Mouse (Mus musculus): ENCODE measurements around the gene Spout1.
A peak's percentile ranks its signal among the peaks of the same experiment; 100 is the strongest.
"Not testable (repeated sequence)": the region's sequence is repeated elsewhere in the genome, so short reads cannot be mapped to it uniquely, and the experiment has no call there.

Spout1 gene

GRCm38 (mm10) chr2:30178711-30179110, 452 bp upstream of the Spout1 start:
- DNase-seq (ENCODE audit: low read depth): not testable (repeated sequence)

- no peak for DNase-seq (ENCODE audit: low read depth)
Measured at GRCm38 (mm10) chr2:30176561-30176960, 1.7 kb downstream of the Spout1 start.

- no peak for DNase-seq (ENCODE audit: low read depth)
Measured at GRCm38 (mm10) chr2:30175897-30176296, 2.4 kb downstream of the Spout1 start.

- no peak for DNase-seq (ENCODE audit: low read depth)
Measured at GRCm38 (mm10) chr2:30173541-30174240, 4.6 kb downstream of the Spout1 start.

- no peak for DNase-seq (ENCODE audit: low read depth)
Measured at GRCm38 (mm10) chr2:30171997-30172382, 6.3 kb downstream of the Spout1 start.

- DNase-seq (ENCODE audit: low read depth): peak; percentile 57
Measured at GRCm38 (mm10) chr2:30171371-30171996, 6.8 kb downstream of the Spout1 start, which contains the start of gene Endog. Endog (plus strand) TSS chr2:30171493.

- DNase-seq (ENCODE audit: low read depth): no peak
Measured at GRCm38 (mm10) chr2:30166677-30167076, 11.6 kb downstream of the Spout1 start.

GRCm38 (mm10) chr2:30164340-30164932, 13.8 kb downstream of the Spout1 start:
- DNase-seq (ENCODE audit: low read depth): no peak

- peak; percentile 54 for DNase-seq (ENCODE audit: low read depth)
Measured at GRCm38 (mm10) chr2:30161809-30162208, 16.4 kb downstream of the Spout1 start.

GRCm38 (mm10) chr2:30159871-30160270, 18.4 kb downstream of the Spout1 start:
- DNase-seq (ENCODE audit: low read depth): not testable (repeated sequence)

GRCm38 (mm10) chr2:30152616-30153015, 25.6 kb downstream of the Spout1 start:
- no peak for DNase-seq (ENCODE audit: low read depth)

- DNase-seq (ENCODE audit: low read depth): no peak
Measured at GRCm38 (mm10) chr2:30151840-30152239, 26.4 kb downstream of the Spout1 start.

GRCm38 (mm10) chr2:30147466-30147865, 30.8 kb downstream of the Spout1 start:
- no peak for DNase-seq (ENCODE audit: low read depth)

- DNase-seq (ENCODE audit: low read depth): no peak
Measured at GRCm38 (mm10) chr2:30144436-30144835, 33.8 kb downstream of the Spout1 start.

GRCm38 (mm10) chr2:30140021-30140420, 38.2 kb downstream of the Spout1 start:
- not testable (repeated sequence) for DNase-seq (ENCODE audit: low read depth)

GRCm38 (mm10) chr2:30136458-30136857, 41.8 kb downstream of the Spout1 start:
- no peak for DNase-seq (ENCODE audit: low read depth)

GRCm38 (mm10) chr2:30134928-30135620, 43.2 kb downstream of the Spout1 start:
- no peak for DNase-seq (ENCODE audit: low read depth)

- DNase-seq (ENCODE audit: low read depth): no peak
Measured at GRCm38 (mm10) chr2:30134378-30134711, 43.9 kb downstream of the Spout1 start.

GRCm38 (mm10) chr2:30133613-30134377, 44.5 kb downstream of the Spout1 start, which contains the start of gene Tbc1d13:
Tbc1d13 (plus strand) TSS chr2:30133746.
- DNase-seq (ENCODE audit: low read depth): peak; percentile 95

- DNase-seq (ENCODE audit: low read depth): no peak
Measured at GRCm38 (mm10) chr2:30132801-30133612, 45.3 kb downstream of the Spout1 start.

GRCm38 (mm10) chr2:30131240-30131639, 47.0 kb downstream of the Spout1 start:
- DNase-seq (ENCODE audit: low read depth): not testable (repeated sequence)

Data from c-Kit-positive CD71-negative TER-119-negative erythroid progenitor cells, embryonic 14.5 days (primary cell).